Mouse (Mus musculus): ENCODE data around the gene Timd2. TPM values are rescaled to one million over a fixed set of nuclear protein-coding genes. Genes with fewer than 3 reads are reported as not detected.
"Not testable (repeated sequence)": the region's sequence is repeated elsewhere in the genome, so short reads cannot be mapped to it uniquely, and the experiment has no call there.

The Timd2 gene
- polyA plus RNA-seq, 1 experiment from 2014 or later: 1.7 TPM

GRCm38 (mm10) chr11:46649655-46650054, 57.2 kb downstream of the Timd2 start:
- not testable (repeated sequence) for H3K27ac ChIP-seq; H3K36me3 ChIP-seq; H3K4me1 ChIP-seq; H3K4me2 ChIP-seq; H3K9ac ChIP-seq; H3K9me3 ChIP-seq (replicated peaks); H3K27me3 ChIP-seq; H3K4me3 ChIP-seq (replicated peaks)
- ATAC-seq (replicated peaks; ENCODE audit: low FRiP score): peak; percentile 40; the same call in 1 of the 2 replicates
- WGBS: 50% methylated on average over 3 of the region's 3 CpGs

GRCm38 (mm10) chr11:46644824-46645223, 62.0 kb downstream of the Timd2 start:
- ATAC-seq (replicated peaks; ENCODE audit: low FRiP score): no peak
- Histone ChIP-seq H3K27me3 (no peaks in the 10 kb centered on the region), H3K9ac (no peak overlapping the region), H3K27ac (no peak overlapping the region), H3K36me3 (no peaks in the 10 kb centered on the region), H3K4me2 (no peak overlapping the region), H3K9me3 (replicated peaks) (no peaks in the 10 kb centered on the region), H3K4me3 (replicated peaks) (no peak overlapping the region), H3K4me1 (no peaks in the 10 kb centered on the region)
- WGBS: 78% methylated on average over 1 of the region's 1 CpGs

GRCm38 (mm10) chr11:46636568-46636967, 70.3 kb downstream of the Timd2 start:
- no peak overlapping the region for H3K4me3 ChIP-seq (replicated peaks)
- H3K27ac ChIP-seq: no peak overlapping the region
- no peaks in the 10 kb centered on the region for H3K9me3 ChIP-seq (replicated peaks)
- WGBS: 88% methylated on average over 3 of the region's 3 CpGs
- H3K36me3 ChIP-seq: no peaks in the 10 kb centered on the region
- ATAC-seq (replicated peaks; ENCODE audit: low FRiP score): no peak
- no peak overlapping the region for H3K9ac ChIP-seq
- no peaks in the 10 kb centered on the region for H3K27me3 ChIP-seq
- no peak overlapping the region for H3K4me2 ChIP-seq
- H3K4me1 ChIP-seq: no peaks in the 10 kb centered on the region

GRCm38 (mm10) chr11:46635516-46635915, 71.3 kb downstream of the Timd2 start:
- not testable (repeated sequence) for H3K27ac ChIP-seq

GRCm38 (mm10) chr11:46631635-46632034, 75.2 kb downstream of the Timd2 start:
- Histone ChIP-seq H3K27ac (no peak overlapping the region), H3K4me1 (no peaks in the 10 kb centered on the region), H3K4me3 (replicated peaks) (no peak overlapping the region), H3K9ac (no peak overlapping the region), H3K9me3 (replicated peaks) (no peaks in the 10 kb centered on the region), H3K36me3 (no peaks in the 10 kb centered on the region), H3K27me3 (no peaks in the 10 kb centered on the region), H3K4me2 (no peak overlapping the region)
- no peak for ATAC-seq (replicated peaks; ENCODE audit: low FRiP score)
- 39% methylated on average over 3 of the region's 3 CpGs for WGBS

More at GRCm38 (mm10) chr11:46635516-46635915, 71.3 kb downstream of the Timd2 start:
- H3K9ac ChIP-seq; H3K9me3 ChIP-seq (replicated peaks); H3K27me3 ChIP-seq; H3K4me3 ChIP-seq (replicated peaks); H3K4me2 ChIP-seq; ATAC-seq (replicated peaks; ENCODE audit: low FRiP score); H3K36me3 ChIP-seq; H3K4me1 ChIP-seq: not testable (repeated sequence)
- WGBS: 72% methylated on average over 4 of the region's 4 CpGs

GRCm38 (mm10) chr11:46629211-46629795, 77.6 kb downstream of the Timd2 start, which contains the start of gene Dppa1:
Dppa1 (minus strand) TSS chr11:46629261.
- Histone ChIP-seq H3K4me3 (replicated peaks) (no peak within 1 kb of the TSS), H3K4me1 (no peaks in the 10 kb centered on the region), H3K36me3 (no peaks in the 10 kb centered on the region), H3K9ac (no peak within 1 kb of the TSS), H3K9me3 (replicated peaks) (no peaks in the 10 kb centered on the region), H3K27me3 (no peaks in the 10 kb centered on the region), H3K27ac (no peak within 1 kb of the TSS), H3K4me2 (no peak within 1 kb of the TSS)
- 63% methylated on average over 2 of the region's 2 CpGs for WGBS
- ATAC-seq (replicated peaks; ENCODE audit: low FRiP score): no peak

- no peaks in the 10 kb centered on the region for H3K27me3 ChIP-seq
- H3K4me1 ChIP-seq: no peaks in the 10 kb centered on the region
- WGBS: 53% methylated on average over 7 of the region's 7 CpGs
- no peaks in the 10 kb centered on the region for H3K36me3 ChIP-seq
- H3K9ac ChIP-seq: no peak overlapping the region
- ATAC-seq (replicated peaks; ENCODE audit: low FRiP score): no peak
- no peak overlapping the region for H3K27ac ChIP-seq
- H3K4me3 ChIP-seq (replicated peaks): no peak overlapping the region
- H3K4me2 ChIP-seq: no peak overlapping the region
- H3K9me3 ChIP-seq (replicated peaks): no peaks in the 10 kb centered on the region
Measured at GRCm38 (mm10) chr11:46620414-46621168, 86.3 kb downstream of the Timd2 start.

- Histone ChIP-seq H3K4me1 (no peaks in the 10 kb centered on the region), H3K4me3 (replicated peaks) (no peak overlapping the region), H3K9me3 (replicated peaks) (no peaks in the 10 kb centered on the region), H3K27me3 (no peaks in the 10 kb centered on the region), H3K9ac (no peak overlapping the region), H3K4me2 (no peak overlapping the region), H3K36me3 (no peaks in the 10 kb centered on the region), H3K27ac (no peak overlapping the region)
- ATAC-seq (replicated peaks; ENCODE audit: low FRiP score): no peak
- 80% methylated on average over 1 of the region's 1 CpGs for WGBS
Measured at GRCm38 (mm10) chr11:46619929-46620328, 86.9 kb downstream of the Timd2 start.

Other genes starting within 250 kb of the Timd2 start
- gene Gm12169, start 182.8 kb downstream of the Timd2 start, polyA plus RNA-seq (2015; fragmentation: Nextera tagmentation; extraction: Ambion mirVana): not detected in 2 replicates
- gene BC053393, start 135.5 kb downstream of the Timd2 start, polyA plus RNA-seq (2015; fragmentation: Nextera tagmentation; extraction: Ambion mirVana): not detected in 2 replicates
- not detected in 2 replicates for gene Dppa1, start 77.8 kb downstream of the Timd2 start, polyA plus RNA-seq (2015; fragmentation: Nextera tagmentation; extraction: Ambion mirVana)
- 0.36 and 0.45 TPM in 2 replicates for gene Havcr1, start 28.0 kb upstream of the Timd2 start, polyA plus RNA-seq (2015; fragmentation: Nextera tagmentation; extraction: Ambion mirVana)
- gene Timd4, start 103.7 kb upstream of the Timd2 start, polyA plus RNA-seq (2015; fragmentation: Nextera tagmentation; extraction: Ambion mirVana): 0.21 and 0.36 TPM in 2 replicates

Measured in kidney, embryonic 15.5 days (tissue).